Mouse (Mus musculus) small intestine, adult 2 months (tissue): ENCODE measurements around the gene Pidd1. TPM values are rescaled to one million over a fixed set of nuclear protein-coding genes. Genes with fewer than 3 reads are reported as not detected.

Source experiments
- H3K27ac ChIP-seq: fragments of 200-500 bp; 2 replicates; pipeline ENCODE4 v1.5.1; 2012; ENCODE audit warnings: low read depth, low read length, control low read depth, inconsistent platforms; ENCODE audit not compliant: insufficient read depth
- H3K27me3 ChIP-seq: fragments of 200-500 bp; 2 replicates; pipeline ENCODE4 v1.6.1; 2012; ENCODE audit warnings: mild to moderate bottlenecking, moderate library complexity, low read length, inconsistent platforms; ENCODE audit not compliant: control insufficient read depth, insufficient read depth
- H3K36me3 ChIP-seq: fragments of 200-500 bp; 2 replicates; pipeline ENCODE4 v1.6.1; 2012; ENCODE audit warnings: mild to moderate bottlenecking, low read length, control low read depth, inconsistent platforms; ENCODE audit not compliant: control insufficient read depth, insufficient read depth
- H3K4me1 ChIP-seq: fragments of 200-500 bp; 2 replicates; pipeline ENCODE4 v1.6.1; 2012; ENCODE audit warnings: low read length, inconsistent platforms, mixed read lengths; ENCODE audit not compliant: control insufficient read depth, insufficient read depth, insufficient read length
- H3K4me3 ChIP-seq: fragments of 200-500 bp; 2 replicates; pipeline ENCODE4 v1.5.1; 2012; ENCODE audit warnings: low read depth, mild to moderate bottlenecking, control low read depth, inconsistent platforms, low read length, moderate library complexity
- CTCF ChIP-seq: fragments of 200-500 bp; IDR thresholded peaks from 2 replicates; pipeline ENCODE4 v1.5.1; 2012; ENCODE audit warnings: low read depth, mild to moderate bottlenecking, control low read depth, inconsistent platforms, low read length, moderate library complexity, mixed read lengths; ENCODE audit not compliant: insufficient replicate concordance, insufficient read length; ENCODE audit errors: extremely low read depth
- POLR2A ChIP-seq: fragments of 200-500 bp; IDR thresholded peaks from 2 replicates; pipeline ENCODE4 v1.6.1; 2012; ENCODE audit warnings: low read depth, mild to moderate bottlenecking, control low read depth, inconsistent platforms, low read length, moderate library complexity
- WGBS: fragments of 180-500 bp; shearing (Covaris S2); methylation state at CpG from one replicate; pipeline ENCODE4 v1.1.7; 2018; 5-methylcytosine and 5-hydroxymethylcytosine counted together
- polyA plus RNA-seq: library from polyadenylated mRNA; depleted of rRNA; stranded (reverse); fragments of >200 nt; gene quantifications from 2 replicates; pipeline ENCODE4 v1.2.3, GENCODE M21; 2012

Gene Pidd1
- polyA plus RNA-seq, 1 experiment = 13.9 TPM

DNA sequence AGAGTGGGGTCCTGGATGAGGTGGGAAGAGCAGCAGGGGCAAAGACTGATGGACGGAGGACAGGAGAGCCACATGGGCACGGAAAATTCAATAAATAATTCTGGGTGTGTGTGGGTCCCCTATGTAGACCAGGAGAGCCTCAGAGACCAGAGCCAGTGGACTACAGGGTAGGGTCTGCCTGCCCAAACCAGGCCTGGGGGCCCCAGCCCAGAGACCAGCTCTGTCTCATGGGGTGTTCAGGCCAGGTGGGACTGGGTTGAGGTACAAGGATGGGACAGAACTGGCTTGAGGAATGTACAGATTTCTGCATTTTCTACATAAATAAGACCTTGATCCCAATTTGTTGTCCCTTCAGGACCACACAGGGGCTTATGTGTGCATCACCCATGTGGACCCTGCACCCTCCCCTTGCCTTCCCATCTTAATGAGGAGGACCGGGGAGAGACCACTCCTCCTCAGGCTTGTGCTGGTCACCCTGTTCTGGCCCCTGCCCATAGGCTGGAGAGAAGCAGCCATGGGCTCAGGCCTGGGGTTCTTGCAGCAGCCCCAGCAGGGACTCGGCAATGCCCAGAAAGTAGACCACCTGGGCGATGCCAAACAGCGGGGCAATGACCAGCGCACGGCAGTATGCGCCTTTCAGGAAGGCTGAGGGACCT, 13.1 kb downstream of the Pidd1 start:
- Histone ChIP-seq H3K27me3 (no peaks in the 10 kb centered on the region), H3K4me1 (peaks cover 27% of the 10 kb centered on the region), H3K36me3 (peaks cover 38% of the 10 kb centered on the region), H3K4me3 (no peak overlapping the region), H3K27ac (no peak overlapping the region)
- WGBS = 95% methylated on average over 9 of the region's 9 CpGs
- TF ChIP-seq CTCF = no peak
- no peak for TF ChIP-seq POLR2A

DNA sequence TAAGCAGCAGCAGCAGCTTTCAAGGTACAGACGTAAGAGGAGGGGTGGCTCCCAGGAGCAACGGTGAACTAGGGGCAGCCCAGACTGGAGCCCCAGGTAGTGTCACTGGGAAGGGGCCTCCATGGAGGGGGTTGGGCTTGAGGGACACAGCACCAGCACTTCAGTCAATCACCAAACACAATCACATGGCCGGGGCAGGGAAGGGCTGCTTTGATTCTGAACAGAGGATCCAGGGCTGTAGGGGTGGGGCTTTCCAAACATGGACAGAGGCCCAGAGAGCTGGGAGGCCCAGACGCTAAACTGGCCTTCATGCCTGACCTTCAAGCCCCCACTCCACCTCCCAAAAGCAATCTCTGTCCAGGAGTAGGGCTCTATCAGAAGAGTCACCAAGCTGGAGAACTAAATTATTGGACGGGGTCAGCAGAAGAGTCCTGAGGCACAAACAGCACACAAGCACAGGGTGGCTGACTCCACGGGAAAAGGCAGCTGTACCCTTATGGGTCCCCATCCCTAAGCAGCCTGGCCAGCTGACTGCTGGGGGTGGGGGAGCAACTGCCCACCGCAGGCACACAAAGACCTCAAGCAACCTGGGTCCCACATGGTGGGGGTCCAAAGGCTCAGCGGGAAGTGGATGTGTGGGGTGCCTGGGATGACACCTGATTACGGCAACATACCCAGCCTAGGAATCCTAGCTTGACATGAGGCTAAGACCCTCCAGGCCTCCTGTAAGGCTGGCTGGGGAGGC, 13.8 kb downstream of the Pidd1 start:
- Histone ChIP-seq H3K27ac (no peak overlapping the region), H3K4me3 (no peak overlapping the region), H3K36me3 (peaks cover 38% of the 10 kb centered on the region), H3K4me1 (peaks cover 23% of the 10 kb centered on the region), H3K27me3 (no peaks in the 10 kb centered on the region)
- TF ChIP-seq CTCF (no peak), POLR2A (no peak)
- 78% methylated on average over 9 of the region's 9 CpGs for WGBS

DNA sequence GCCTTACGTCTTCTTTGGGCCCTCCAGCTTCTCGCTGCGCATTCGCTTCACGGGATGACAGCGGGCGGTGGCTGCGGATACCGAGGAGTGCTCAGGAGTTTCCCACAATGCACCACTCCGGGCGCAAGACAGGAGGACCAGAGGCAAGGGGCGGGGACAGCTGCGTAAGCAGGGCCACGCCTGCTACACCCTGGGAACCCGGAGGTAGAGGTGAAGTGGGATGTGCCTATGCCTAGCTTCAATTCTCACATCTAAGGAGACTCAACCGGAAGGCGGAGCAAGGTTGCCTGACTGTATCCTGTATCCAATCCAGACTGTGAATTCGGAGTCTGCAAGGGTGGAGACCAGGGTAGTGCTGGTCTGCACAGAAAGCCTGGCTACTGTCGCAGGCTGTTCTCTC, 14.5 kb downstream of the Pidd1 start, which contains the start of gene Cend1:
TSS of gene Cend1 (minus strand) at position 182 of the 400 bp plus-strand sequence.
- Histone ChIP-seq H3K4me1 (peaks cover 16% of the 10 kb centered on the region), H3K36me3 (peaks cover 38% of the 10 kb centered on the region), H3K27me3 (no peaks in the 10 kb centered on the region), H3K27ac (no peak within 1 kb of the TSS), H3K4me3 (no peak within 1 kb of the TSS)
- 27% methylated on average over 19 of the region's 19 CpGs for WGBS
- no peak for TF ChIP-seq POLR2A
- TF ChIP-seq CTCF = no peak

DNA sequence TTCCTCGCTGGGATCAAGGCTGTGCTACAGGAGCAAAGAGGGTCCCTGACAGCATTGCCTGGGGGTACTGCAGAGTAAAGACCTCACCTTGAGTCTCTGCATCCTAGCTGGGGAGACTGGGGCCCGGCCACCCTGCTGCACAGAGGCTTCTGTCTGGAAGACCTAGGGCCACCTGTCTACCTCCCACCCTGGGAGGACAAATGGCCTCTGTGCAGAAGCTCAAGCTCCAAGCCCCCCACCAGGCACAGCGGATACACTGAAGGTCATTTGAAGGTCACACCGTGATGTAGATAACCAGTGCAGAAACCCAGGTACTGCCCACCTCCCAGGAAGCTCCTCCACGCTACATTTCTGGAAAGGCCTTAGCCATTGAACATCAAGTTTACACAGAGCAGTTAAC, 15.1 kb downstream of the Pidd1 start:
- H3K4me3 ChIP-seq = no peak overlapping the region
- no peaks in the 10 kb centered on the region for H3K27me3 ChIP-seq
- 66% methylated on average over 5 of the region's 5 CpGs for WGBS

GRCm38 (mm10) chr7:141426948-141427730, 16.7 kb downstream of the Pidd1 start:
- WGBS = 74% methylated on average over 12 of the region's 12 CpGs
- TF ChIP-seq POLR2A (no peak), CTCF (no peak)
- H3K4me3 ChIP-seq = no peak overlapping the region

More for the DNA sequence above, 15.1 kb downstream of the Pidd1 start:
- Histone ChIP-seq H3K27ac (no peak overlapping the region), H3K36me3 (peaks cover 34% of the 10 kb centered on the region), H3K4me1 (peaks cover 11% of the 10 kb centered on the region)
- TF ChIP-seq CTCF (no peak), POLR2A (no peak)

GRCm38 (mm10) chr7:141423811-141424210, 20.0 kb downstream of the Pidd1 start:
- Histone ChIP-seq H3K27ac (no peak overlapping the region), H3K4me1 (peaks cover 7% of the 10 kb centered on the region; the same call in 1 of the 2 replicates), H3K27me3 (no peaks in the 10 kb centered on the region), H3K4me3 (no peak overlapping the region), H3K36me3 (no peaks in the 10 kb centered on the region)
- 75% methylated on average over 4 of the region's 4 CpGs for WGBS
- no peak for TF ChIP-seq CTCF
- no peak for TF ChIP-seq POLR2A

More at GRCm38 (mm10) chr7:141426948-141427730, 16.7 kb downstream of the Pidd1 start:
- Histone ChIP-seq H3K36me3 (peaks cover 19% of the 10 kb centered on the region), H3K27ac (no peak overlapping the region), H3K27me3 (no peaks in the 10 kb centered on the region), H3K4me1 (peaks cover 10% of the 10 kb centered on the region)

- whole genome bisulfite sequencing = 30% methylated on average over 9 of the region's 9 CpGs
- TF ChIP-seq POLR2A (no peak), CTCF (no peak)
- Histone ChIP-seq H3K27ac (peak overlapping the region; percentile 65), H3K36me3 (no peaks in the 10 kb centered on the region), H3K4me3 (no peak overlapping the region), H3K4me1 (peaks cover 16% of the 10 kb centered on the region; the same call in 1 of the 2 replicates), H3K27me3 (no peaks in the 10 kb centered on the region)
Observed at GRCm38 (mm10) chr7:141420030-141420702, 23.7 kb downstream of the Pidd1 start.
